8 mouse cellular contexts compared by ENCODE assay signal in the genomic region with DNA sequence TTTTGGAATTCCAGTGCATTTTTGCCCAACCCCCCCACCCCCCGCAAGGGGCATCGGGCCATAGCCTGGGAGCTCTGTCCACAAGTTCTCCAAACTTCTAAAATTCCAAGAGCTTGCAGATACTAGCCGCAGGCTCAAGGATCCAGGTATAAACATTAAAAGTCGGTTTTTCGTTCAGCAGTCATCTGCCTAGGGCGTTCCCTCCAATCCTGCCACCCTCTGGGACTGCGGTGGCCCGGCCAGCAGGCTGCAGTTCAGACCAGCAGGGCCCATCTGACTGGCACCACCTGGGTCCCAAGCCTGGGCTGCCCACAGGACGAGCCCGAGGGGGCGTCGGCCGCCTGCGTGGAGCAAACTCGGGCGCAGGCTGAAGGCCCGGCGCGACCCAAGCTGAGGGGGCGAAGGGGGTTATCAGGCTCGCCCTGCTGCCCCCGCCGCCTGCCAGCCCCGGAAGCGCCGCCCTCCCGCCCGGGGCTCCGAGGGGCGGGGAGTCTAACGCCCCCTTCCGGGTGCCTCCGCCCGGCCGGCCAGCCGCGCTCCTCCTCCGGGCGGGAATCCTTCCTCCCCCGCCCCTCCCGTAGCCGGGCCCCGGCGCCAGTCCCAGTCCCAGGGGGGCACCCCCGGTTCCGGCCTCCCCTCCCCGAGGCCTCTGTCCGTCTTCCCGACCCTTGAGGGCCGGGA. TPM values are rescaled to one million over a fixed set of nuclear protein-coding genes. Genes with fewer than 3 reads are reported as not detected.
DNase-seq lines count a peak whose midpoint lies in the region; ATAC-seq lines count a peak whose summit lies in the region.

No protein-coding gene starts in this region.

- peaks cover 39% of the 10 kb centered on the region for H3K4me1 ChIP-seq in hindbrain, embryonic 12.5 days

- H3K27me3 ChIP-seq in hindbrain, embryonic 12.5 days, result no peaks in the 10 kb centered on the region; the same call in 1 of the 2 replicates

- DNase-seq in layer of hippocampus, adult 11-12 months (ENCODE audit: low spot score), result peak; percentile 82
- DNase-seq in layer of hippocampus, adult 9-11 months, result no peak
- DNase-seq in cerebellum, adult 8-10 months, result peak; percentile 87
- DNase-seq in frontal cortex, adult 2 months (ENCODE audit: extremely low spot score in 1 of 2, low spot score in 1 of 2), result peak; percentile 32 to 77
- peak; percentile 88 for DNase-seq in left cerebral cortex, postnatal 4 days
- peak; percentile 84 for DNase-seq in mesoderm, embryonic 11.5 days (ENCODE audit: low read depth, low spot score)
- peak; percentile 84 to 86 for DNase-seq in spleen, postnatal 36 days (ENCODE audit: low spot score in 2 of 2)

- 1% methylated on average over 33 of the region's 50 CpGs for WGBS in hindbrain, embryonic 12.5 days

- peak overlapping the region; percentile 81 for H3K4me2 ChIP-seq in hindbrain, embryonic 12.5 days (replicated peaks)

- ATAC-seq in hindbrain, embryonic 12.5 days (ENCODE audit: low FRiP score), result peak; percentile 79

- peak overlapping the region; percentile 97 for H3K27ac ChIP-seq in hindbrain, embryonic 12.5 days

- peak overlapping the region; percentile 90 for H3K9ac ChIP-seq in hindbrain, embryonic 12.5 days

- intact Hi-C loops in left cerebral cortex, postnatal 4 days (cut with DNase I), result no loop called here

- no peaks in the 10 kb centered on the region for H3K9me3 ChIP-seq in hindbrain, embryonic 12.5 days (replicated peaks)

- H3K36me3 ChIP-seq in hindbrain, embryonic 12.5 days, result no peaks in the 10 kb centered on the region; the same call in 1 of the 2 replicates

- peak overlapping the region; percentile 87 for H3K4me3 ChIP-seq in hindbrain, embryonic 12.5 days

RNA-seq across cellular contexts. Expression of a gene that starts 5.7 kb away (rescaled TPM):
- 11.5 and 12.1 TPM in 2 replicates for polyA plus RNA-seq in frontal cortex, adult 2 months (2012; rRNA removed)
- 19.0 and 20.8 TPM in 2 replicates for polyA plus RNA-seq in hindbrain, embryonic 12.5 days (2016; fragmentation: Nextera tagmentation; extraction: Ambion mirVana)
- total RNA-seq in left cerebral cortex, postnatal 4 days (2021), result 10 to 100 TPM in 1 of 2 experiments, 1 to 10 TPM in 1; 9.5 to 11.5 TPM

RNA-seq across cellular contexts. Expression of a gene that starts 33.3 kb away (rescaled TPM):
- 34.9 and 35.9 TPM in 2 replicates for polyA plus RNA-seq in frontal cortex, adult 2 months (2012; rRNA removed)
- 21.5 and 22.5 TPM in 2 replicates for polyA plus RNA-seq in hindbrain, embryonic 12.5 days (2016; fragmentation: Nextera tagmentation; extraction: Ambion mirVana)
- 10 to 100 TPM; 11.7 to 15.1 TPM for total RNA-seq in left cerebral cortex, postnatal 4 days (2021)

RNA-seq across cellular contexts. Expression of a gene that starts 36.1 kb away (rescaled TPM):
- 0.50 and 0.62 TPM in 2 replicates for polyA plus RNA-seq in frontal cortex, adult 2 months (2012; rRNA removed)
- polyA plus RNA-seq in hindbrain, embryonic 12.5 days (2016; fragmentation: Nextera tagmentation; extraction: Ambion mirVana), result 0.26 and 0.46 TPM in 2 replicates
- 1 to 10 TPM in 1 of 2 experiments, under 1 TPM in 1; 0.92 to 1.1 TPM for total RNA-seq in left cerebral cortex, postnatal 4 days (2021)

RNA-seq across cellular contexts. Expression of a gene that starts 49.1 kb away (rescaled TPM):
- polyA plus RNA-seq in frontal cortex, adult 2 months (2012; rRNA removed), result not detected in 2 replicates
- 0.53 and 1.5 TPM in 2 replicates for polyA plus RNA-seq in hindbrain, embryonic 12.5 days (2016; fragmentation: Nextera tagmentation; extraction: Ambion mirVana)
- total RNA-seq in left cerebral cortex, postnatal 4 days (2021), result not detected

RNA-seq across cellular contexts. Expression of a gene that starts 52.7 kb away (rescaled TPM):
- polyA plus RNA-seq in frontal cortex, adult 2 months (2012; rRNA removed), result 6.1 and 6.3 TPM in 2 replicates
- polyA plus RNA-seq in hindbrain, embryonic 12.5 days (2016; fragmentation: Nextera tagmentation; extraction: Ambion mirVana), result 21.2 and 23.9 TPM in 2 replicates
- total RNA-seq in left cerebral cortex, postnatal 4 days (2021), result 1 to 10 TPM; 5.5 to 7.3 TPM
